Mouse (Mus musculus): ENCODE results near the gene Adsl.

Gene Adsl

GRCm38 (mm10) chr15:80941468-80942040 is 6.7 kb upstream of the Adsl start:
- no peak for DNase-seq (ENCODE audit: low spot score)

GRCm38 (mm10) chr15:80945851-80946250 is 2.4 kb upstream of the Adsl start:
- no peak for DNase-seq (ENCODE audit: low spot score)

- no peak for DNase-seq (ENCODE audit: low spot score)
Measured at GRCm38 (mm10) chr15:80949431-80949830, 1.1 kb downstream of the Adsl start.

GRCm38 (mm10) chr15:80950055-80950454 is 1.8 kb downstream of the Adsl start:
- DNase-seq (ENCODE audit: low spot score), result no peak

GRCm38 (mm10) chr15:80953971-80954370 is 5.7 kb downstream of the Adsl start:
- no peak for DNase-seq (ENCODE audit: low spot score)

GRCm38 (mm10) chr15:80954861-80955260 is 6.6 kb downstream of the Adsl start:
- no peak for DNase-seq (ENCODE audit: low spot score)

GRCm38 (mm10) chr15:80955836-80956438 is 7.6 kb downstream of the Adsl start:
- no peak for DNase-seq (ENCODE audit: low spot score)

GRCm38 (mm10) chr15:80969371-80969770 is 21.1 kb downstream of the Adsl start:
- DNase-seq (ENCODE audit: low spot score), result no peak

GRCm38 (mm10) chr15:80974311-80974710 is 26.0 kb downstream of the Adsl start:
- no peak for DNase-seq (ENCODE audit: low spot score)

GRCm38 (mm10) chr15:80975666-80976065 is 27.4 kb downstream of the Adsl start:
- DNase-seq (ENCODE audit: low spot score), result no peak

GRCm38 (mm10) chr15:80977620-80978334 is 29.5 kb downstream of the Adsl start, which contains the start of gene Sgsm3:
Gene Sgsm3 (plus strand): TSS chr15:80977765.
- DNase-seq (ENCODE audit: low spot score), result peak; percentile 81

GRCm38 (mm10) chr15:80979611-80980010 is 31.3 kb downstream of the Adsl start:
- no peak for DNase-seq (ENCODE audit: low spot score)

GRCm38 (mm10) chr15:80981176-80981575 is 32.9 kb downstream of the Adsl start:
- DNase-seq (ENCODE audit: low spot score), result no peak

- no peak for DNase-seq (ENCODE audit: low spot score)
Measured at GRCm38 (mm10) chr15:80983264-80983663, 35.0 kb downstream of the Adsl start.

- DNase-seq (ENCODE audit: low spot score), result no peak
Measured at GRCm38 (mm10) chr15:80988331-80988730, 40.0 kb downstream of the Adsl start.

- no peak for DNase-seq (ENCODE audit: low spot score)
Measured at GRCm38 (mm10) chr15:80989712-80990111, 41.4 kb downstream of the Adsl start.

- DNase-seq (ENCODE audit: low spot score), result no peak
Measured at GRCm38 (mm10) chr15:80994959-80995358, 46.7 kb downstream of the Adsl start.

- DNase-seq (ENCODE audit: low spot score), result no peak
Measured at GRCm38 (mm10) chr15:80996090-80996835, 48.0 kb downstream of the Adsl start.

GRCm38 (mm10) chr15:80997077-80997476 is 48.8 kb downstream of the Adsl start:
- DNase-seq (ENCODE audit: low spot score), result no peak

- DNase-seq (ENCODE audit: low spot score), result no peak
Measured at GRCm38 (mm10) chr15:81000419-81001138, 52.3 kb downstream of the Adsl start.

- DNase-seq (ENCODE audit: low spot score), result no peak
Measured at GRCm38 (mm10) chr15:81006127-81006735, 57.9 kb downstream of the Adsl start.

GRCm38 (mm10) chr15:81007339-81007738 is 59.0 kb downstream of the Adsl start:
- DNase-seq (ENCODE audit: low spot score), result no peak
